Mouse (Mus musculus) heart, postnatal 4 days (tissue): ENCODE measurements around the gene Chrna4. TPM values are rescaled to one million over a fixed set of nuclear protein-coding genes. Genes with fewer than 3 reads are reported as not detected.

ENCODE experiments used
- DNase-seq: peaks from one replicate; pipeline ENCODE4 v3.0.0; 2021
- total RNA-seq, 2 experiments: library from RNA; stranded (reverse); gene quantifications; 2 replicates each; pipeline ENCODE4 v1.2.3; 2021

Gene Chrna4
- total RNA-seq, 2 experiments from 2014 or later = 0.11 to 0.17 TPM

DNA sequence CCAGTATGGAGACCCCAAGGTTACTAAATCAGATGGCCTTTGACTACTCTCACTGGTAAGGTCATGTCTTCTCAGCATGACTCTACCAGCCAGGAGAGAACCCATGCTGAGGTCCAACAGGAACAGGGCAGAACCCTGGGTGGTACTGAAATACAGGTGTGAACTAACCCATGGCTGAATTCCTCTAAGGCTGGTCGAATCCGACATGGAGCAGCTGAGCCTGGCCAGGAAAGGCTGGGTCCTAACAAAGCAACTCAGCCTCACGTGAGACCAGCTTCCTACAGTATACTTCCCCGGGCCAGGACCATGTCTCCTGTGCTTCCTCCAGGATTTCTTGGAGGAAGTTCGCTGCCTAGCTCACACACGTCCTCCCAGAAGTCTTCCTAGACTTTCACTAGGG, 6.8 kb downstream of the Chrna4 start:
- no peak for DNase-seq

DNA sequence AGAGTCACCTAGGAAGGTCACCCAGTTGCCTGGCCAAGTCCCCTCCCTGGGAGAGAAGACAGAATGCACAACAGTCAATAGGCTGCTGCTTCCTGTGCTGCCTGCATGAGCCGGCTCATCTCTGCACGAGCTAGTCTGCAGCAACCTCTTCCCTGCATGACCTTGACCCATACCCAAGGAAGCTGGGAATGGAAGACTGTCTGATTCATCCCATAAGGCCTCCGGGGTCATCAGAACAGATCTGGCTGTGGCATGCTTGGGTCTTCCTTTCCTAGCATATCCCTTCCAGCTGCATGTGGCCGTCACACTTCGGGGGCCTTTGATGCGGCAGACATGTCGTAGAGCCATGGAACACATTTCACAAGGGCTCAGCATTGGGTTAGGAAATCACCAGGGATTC, 8.2 kb downstream of the Chrna4 start:
- DNase-seq = no peak

DNA sequence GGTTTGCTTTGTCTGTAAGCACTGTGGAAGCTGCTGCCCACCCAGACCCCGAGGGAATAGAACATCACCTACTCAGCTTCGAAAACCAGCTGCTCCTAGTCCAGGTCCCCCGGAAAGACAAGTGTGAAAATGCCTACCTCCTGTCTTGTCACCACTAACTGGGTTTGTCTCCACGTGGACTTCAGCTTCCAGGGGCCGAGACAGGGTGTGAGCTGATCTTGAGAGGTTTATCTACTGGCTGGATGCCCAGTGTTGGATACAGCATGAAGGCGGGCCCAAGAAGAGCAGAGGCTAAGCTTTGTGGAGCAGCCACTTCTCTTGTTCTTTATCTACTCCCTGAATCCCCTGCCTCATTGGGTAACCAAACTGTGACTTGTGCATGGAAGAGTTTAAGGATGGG, 10.0 kb downstream of the Chrna4 start:
- DNase-seq = peak; percentile 31

DNA sequence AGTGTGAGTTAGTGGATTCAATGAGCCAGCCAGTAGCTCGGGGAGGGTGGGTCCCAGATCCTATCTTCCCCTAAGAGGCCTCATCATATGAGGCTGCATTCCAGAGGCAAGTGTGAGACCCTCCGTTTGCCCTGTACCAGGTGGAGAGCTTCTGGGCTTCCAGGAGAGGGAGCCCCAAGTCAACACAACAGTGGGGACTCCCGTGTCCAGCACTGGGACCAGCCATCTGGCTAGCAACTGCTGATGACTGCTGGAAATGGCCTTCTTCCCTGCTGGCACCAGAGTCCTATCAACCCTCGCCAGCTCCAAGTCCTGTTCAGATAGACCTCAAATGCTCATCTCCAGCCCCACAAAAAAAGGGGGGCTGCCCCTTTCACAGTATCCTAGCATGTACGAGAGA, 10.9 kb downstream of the Chrna4 start:
- peak; percentile 37 for DNase-seq

DNA sequence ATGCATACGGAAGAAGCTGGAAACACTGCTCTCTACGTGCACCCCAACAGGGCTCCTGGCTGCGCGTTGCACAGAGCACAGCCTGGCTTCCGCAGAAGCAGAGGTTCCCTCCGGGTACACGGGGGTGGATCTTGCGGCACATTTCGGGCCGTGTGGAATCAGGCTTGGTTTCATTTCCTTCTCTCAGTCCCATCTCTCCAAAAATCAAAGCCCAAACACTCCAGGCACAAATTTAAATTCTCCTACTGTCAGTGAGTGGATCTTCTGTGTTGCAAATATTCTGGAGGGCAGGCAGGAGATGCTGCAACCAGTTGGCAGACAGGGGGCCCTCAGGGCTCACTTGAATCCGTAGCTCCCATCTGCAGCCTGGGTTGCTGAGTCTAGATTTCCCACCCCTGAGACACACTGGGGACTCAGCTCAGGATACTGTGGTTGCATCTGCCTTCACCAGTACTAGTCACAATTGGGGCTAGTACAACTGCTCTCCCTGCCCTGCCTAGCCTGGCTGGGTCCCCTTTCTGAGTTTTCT, 11.9 kb downstream of the Chrna4 start:
- DNase-seq = no peak

DNA sequence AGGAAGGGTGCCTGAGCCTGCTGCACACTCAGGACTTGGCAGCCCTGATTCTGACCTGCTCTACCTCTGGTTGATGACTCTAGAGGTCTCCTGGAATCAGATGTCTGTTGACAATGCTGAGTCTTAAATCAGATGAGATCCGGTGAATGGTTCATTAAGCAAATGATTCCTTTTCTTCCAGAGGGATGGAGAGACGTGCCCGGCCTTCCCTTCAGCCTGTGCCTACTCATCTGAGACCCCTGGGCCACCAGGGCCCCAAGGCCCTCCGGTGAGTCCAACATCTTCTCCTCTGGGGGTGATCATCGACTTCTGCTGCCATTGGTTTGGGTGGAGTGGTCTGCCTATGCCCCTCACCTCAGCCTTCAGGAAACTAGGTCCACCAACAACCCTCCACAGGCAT, 35.0 kb downstream of the Chrna4 start:
- DNase-seq = no peak

DNA sequence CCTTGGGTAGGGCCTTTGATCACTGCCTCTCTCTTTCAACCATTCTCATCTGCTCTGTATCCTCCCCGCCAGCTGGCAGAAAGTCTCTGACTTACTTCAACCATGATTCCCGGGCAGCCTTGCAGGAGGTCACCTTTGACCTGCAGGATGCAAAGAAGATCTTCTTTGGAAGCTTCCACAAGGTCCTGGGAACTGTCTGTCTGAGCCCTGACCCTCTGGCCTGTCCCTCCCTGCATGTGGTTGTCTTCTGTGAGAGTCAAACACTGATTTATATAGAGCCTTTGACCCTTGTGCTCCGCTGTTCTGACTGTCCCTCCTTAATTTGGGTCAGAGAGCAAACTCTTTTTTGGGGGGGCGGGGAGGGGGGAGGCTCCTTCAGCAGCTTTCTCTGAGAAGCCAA, 36.3 kb downstream of the Chrna4 start:
- DNase-seq = no peak

DNA sequence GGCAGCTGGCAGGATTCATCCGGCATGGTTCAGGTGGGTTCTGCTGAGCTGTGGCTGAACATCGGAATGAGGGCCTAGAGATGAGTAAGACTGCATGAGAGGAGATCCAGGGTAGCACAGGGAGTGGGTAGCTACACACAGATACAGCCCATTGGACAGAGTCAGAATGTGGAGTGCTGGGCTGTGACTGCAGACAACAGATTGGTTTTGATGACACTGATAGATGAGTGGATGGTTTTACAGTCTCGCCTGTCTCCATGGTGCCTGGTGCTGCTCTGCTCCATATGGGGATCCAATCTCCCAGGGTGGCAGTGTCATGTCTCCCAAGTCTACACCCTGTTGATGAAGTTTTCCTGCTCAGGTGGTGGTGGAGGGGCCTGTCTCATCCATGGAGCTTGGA, 46.4 kb downstream of the Chrna4 start:
- no peak for DNase-seq

DNA sequence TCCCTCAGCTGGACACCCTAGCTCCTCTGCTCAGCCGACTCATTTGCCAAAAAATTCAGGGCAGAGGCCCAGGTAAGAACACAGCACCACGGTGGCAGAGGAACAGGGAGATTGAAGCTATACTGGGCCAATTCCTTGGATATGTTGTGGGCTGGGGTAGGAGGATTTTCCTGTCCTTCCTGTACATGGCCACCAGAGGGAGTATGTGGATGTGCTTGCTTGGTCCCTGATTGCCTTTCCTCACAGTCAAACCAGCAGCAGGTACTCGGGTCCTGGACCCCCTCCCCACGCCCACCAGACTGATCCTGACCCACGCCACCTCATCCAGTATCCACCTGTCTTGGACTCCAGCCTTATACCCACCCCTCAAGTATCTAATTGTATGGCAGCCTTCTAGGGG, 46.9 kb downstream of the Chrna4 start:
- DNase-seq = peak; percentile 55

DNA sequence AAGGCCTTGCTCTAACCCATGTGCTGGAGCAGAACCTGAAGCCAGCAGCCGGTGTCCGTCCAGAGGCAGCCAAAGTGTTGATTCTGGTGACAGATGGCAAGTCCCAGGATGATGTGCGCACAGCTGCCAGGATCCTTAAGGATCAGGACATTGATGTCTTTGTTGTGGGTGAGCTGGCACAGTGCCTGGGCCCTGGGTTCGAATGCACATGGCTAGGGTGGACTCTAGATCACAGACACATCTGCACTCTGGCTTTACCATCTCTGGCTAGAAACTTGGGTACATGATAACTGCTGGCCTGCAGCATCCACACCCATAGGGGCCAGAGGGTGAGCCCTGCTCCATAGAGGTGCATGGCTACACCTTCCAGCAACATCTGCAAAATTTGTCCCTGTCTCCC, 47.9 kb downstream of the Chrna4 start:
- no peak for DNase-seq

DNA sequence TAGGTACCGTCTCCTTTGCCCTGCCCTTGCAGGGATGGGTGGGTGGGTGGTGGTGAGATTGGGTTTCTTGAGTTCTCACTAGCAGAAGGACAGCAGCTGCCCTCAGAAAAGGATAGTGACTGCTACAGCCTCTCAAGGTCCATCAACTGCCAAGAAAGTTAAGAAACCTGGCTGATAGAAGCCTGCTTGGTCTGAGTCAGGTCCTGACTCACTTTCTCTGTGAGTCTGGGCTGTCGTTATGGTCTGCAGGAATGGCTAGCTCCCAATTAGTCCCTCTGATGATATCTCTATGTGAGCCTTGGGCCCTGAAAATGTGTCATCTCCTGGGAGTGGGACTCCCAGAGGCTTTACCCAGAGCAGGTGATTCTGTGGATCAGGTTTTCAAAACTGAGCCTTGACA, 49.0 kb downstream of the Chrna4 start:
- no peak for DNase-seq

DNA sequence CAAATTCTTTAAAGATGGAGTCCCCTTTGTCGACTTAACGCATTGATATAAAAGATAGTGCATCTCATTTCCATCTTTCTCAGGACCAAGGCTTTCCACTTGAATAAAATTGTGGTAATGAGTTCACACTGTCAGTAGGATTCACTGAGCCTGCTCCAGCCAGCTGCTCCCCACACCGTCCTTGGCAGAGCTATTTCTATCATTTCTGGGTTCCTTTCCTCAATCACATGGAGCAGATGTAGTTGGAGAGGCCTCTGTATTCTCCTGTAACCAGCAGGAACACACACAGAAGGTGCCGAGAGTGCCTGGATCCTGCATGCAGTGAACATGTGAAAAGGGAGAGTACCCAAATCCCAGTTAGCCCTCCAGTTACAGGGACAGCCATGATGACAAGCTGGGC, 53.0 kb downstream of the Chrna4 start:
- no peak for DNase-seq

DNA sequence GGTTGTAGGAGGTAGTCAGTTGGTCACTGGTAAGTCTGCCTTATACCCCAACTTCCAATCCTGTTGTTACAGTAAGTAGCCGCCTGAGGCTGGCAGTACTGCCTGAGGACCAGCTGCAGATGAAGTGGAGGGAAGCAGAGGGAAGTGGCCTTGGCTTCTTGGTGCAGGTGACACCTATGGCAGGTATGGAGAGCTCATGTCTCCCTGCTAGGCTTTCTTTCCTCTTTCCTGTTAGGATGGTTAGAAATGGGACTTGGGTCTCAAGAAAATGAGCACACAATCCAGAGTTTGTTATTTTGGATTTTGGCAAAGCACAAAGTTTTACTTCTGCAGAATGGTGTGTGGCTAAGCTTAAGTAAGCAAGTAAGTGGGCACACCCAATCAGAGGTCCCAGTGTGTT, 54.4 kb downstream of the Chrna4 start:
- no peak for DNase-seq

DNA sequence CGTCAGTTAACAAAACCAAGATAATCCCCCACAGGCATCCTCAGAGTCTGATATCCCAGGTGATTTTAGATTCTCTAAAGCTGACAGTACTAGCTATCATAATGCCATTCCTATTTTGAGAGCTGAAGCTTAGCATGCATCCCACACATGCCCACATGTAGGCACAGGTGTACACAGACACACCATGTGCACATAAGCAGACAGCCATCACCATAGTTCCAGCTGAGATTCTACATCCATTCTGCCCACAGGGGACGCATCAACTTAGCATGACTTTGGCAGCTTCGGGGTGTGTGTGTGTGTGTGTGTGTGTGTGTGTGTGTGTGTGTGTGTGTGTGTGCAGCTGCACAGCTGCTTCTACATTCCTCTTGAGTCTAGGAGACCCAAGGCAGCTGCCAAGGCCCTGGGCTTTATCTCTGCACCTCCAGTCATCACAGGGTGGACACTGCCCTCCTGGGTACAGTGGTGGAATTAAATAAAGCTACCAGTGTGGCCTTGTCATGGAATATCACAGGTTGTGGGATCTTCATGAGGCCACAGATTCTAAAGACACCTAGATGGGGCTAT, 54.9 kb downstream of the Chrna4 start:
- peak; percentile 39 for DNase-seq

DNA sequence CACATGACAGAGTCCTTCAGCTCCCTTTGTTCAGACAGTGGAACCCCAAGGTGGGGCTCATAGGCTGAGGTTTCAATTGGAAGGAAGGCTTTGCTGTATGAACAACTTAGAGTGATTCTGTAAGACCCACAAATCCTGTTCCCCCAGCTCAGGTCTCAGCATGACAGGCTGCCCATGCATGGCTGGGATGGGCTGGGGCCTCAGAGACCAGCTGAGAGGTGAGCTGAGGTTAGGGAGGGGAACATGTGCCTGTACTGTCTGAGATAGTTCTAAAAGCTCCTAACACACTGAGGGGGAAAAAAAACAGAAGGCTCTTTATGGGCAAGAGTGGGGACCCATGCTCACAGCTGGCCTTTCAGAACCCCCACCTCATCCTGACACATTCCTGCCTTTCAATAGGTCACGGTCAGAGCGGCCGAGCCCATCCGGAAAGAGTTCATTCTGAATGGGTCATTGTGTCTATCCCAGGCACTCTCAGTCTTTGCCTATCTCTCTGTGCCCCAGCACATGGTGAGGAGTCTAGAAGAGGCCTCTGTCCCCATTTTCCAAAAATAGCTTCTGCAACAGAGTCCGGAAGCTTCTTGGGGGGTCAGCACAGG, 55.8 kb downstream of the Chrna4 start:
- DNase-seq = no peak

DNA sequence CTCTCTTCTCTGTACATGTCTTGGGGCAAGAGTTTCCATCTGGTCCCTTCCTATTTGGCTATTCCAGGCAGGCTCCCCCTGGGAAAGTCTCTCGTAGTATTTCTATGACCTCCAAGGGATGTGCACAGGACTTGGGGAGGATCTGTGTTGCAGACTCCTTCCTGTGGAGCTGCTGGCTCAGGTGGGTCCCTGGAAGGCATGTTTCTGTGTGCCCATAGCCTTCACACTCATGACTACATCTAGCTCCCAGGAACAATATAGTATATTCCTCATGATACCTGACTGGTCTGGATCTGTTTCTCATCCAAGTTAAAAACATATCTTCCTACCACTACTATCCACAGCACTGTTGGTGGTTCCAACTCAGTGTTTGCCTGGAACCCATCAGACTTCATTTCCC, 56.3 kb downstream of the Chrna4 start:
- DNase-seq = no peak

DNA sequence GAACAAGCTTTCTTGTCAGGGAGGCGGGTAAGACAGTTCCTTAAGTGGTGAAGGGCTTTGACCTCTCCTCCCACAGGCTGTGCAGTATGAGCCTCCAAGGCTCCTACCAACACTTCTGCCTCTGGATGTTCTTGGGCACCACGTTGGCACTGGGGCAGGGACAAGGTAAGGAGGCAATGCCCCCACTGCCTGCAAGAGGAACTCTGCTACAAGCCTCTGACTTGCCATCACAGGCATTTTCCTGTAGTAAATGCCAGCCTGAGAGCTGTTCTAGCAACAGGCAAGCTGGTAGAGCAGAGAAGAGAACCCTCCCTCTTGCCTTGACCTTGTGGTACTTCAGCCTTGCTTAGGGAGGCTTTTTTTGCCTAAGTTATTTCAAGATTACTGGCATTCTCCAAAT, 56.9 kb downstream of the Chrna4 start, which contains the start of gene Col20a1:
Col20a1 (plus strand) TSS at position 87 of the 400 bp plus-strand sequence.
- DNase-seq = no peak

DNA sequence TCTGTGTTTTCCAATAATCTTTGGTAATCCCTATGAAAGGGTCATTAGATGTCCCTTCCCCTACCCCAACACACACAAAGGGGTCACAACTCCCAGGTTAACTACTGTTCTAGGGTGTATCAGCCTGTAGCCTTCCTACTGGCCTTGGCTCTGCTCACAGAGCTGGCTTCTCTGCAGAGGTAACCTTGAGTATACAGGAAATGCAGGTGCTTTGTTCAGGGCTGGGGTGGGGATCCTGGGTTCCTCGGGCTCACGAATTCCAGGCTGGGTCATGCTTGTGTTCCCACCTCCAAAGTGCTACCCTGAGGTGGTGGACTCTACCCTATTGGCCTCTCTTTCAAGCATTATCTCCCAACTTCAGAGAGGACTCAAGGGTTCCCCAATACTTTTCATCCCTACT, 57.7 kb downstream of the Chrna4 start:
- DNase-seq = no peak

DNA sequence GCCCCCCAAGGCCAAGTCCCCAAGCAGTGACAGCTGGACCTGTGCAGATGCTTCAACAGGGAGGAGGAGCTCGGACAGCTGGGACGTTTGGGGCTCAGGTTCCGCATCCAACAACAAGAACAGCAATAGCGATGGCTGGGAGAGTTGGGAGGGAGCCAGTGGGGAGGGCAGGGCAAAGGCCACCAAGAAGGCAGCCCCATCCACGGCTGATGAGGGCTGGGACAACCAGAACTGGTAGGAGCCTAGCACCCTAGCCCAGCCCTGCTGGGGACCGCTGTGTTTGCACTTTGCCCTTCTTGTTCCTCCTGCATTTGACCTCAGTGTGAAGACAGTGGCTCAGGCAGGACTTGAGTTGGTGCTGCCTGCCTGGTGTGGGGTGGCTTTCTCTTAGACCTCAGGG, 62.2 kb downstream of the Chrna4 start:
- no peak for DNase-seq

Other genes starting within 250 kb of the Chrna4 start
- gene Ythdf1, start 122.6 kb downstream of the Chrna4 start, total RNA-seq = 10 to 100 TPM; 47.0 to 47.8 TPM
- gene Birc7, start 114.5 kb downstream of the Chrna4 start, total RNA-seq = not detected
- gene Nkain4, start 88.8 kb downstream of the Chrna4 start, total RNA-seq = 10 to 100 TPM; 12.5 to 13.4 TPM
- gene Arfgap1, start 76.3 kb downstream of the Chrna4 start, total RNA-seq = 10 to 100 TPM; 64.5 to 64.8 TPM
- under 1 TPM; 0.29 to 0.33 TPM for gene Col20a1, start 57.0 kb downstream of the Chrna4 start, total RNA-seq
- gene Kcnq2, start 91.8 kb upstream of the Chrna4 start, total RNA-seq = under 1 TPM in 1 of 2 experiments, not detected in 1; 0.29 TPM
- gene Eef1a2, start 113.5 kb upstream of the Chrna4 start, total RNA-seq = 100 to 1,000 TPM; 460 to 501 TPM
- 10 to 100 TPM; 65.9 to 66.8 TPM for gene Ppdpf, start 143.7 kb upstream of the Chrna4 start, total RNA-seq
- not detected for gene Ptk6, start 159.2 kb upstream of the Chrna4 start, total RNA-seq
- gene Srms, start 169.6 kb upstream of the Chrna4 start, total RNA-seq = under 1 TPM in 1 of 2 experiments, not detected in 1; 0.09 TPM
- not detected for gene Fndc11, start 176.5 kb upstream of the Chrna4 start, total RNA-seq
- gene Helz2, start 198.5 kb upstream of the Chrna4 start, total RNA-seq = 1 to 10 TPM; 9.2 to 9.4 TPM
- 10 to 100 TPM; 15.6 to 20.2 TPM for gene Gmeb2, start 244.5 kb upstream of the Chrna4 start, total RNA-seq